Mouse (Mus musculus) central nervous system, embryonic 14 days (tissue): Measurements from ENCODE around the gene Spred1. TPM values are rescaled to one million over a fixed set of nuclear protein-coding genes. Genes with fewer than 3 reads are reported as not detected.

Source experiments
- polyA plus RNA-seq: library from polyadenylated mRNA; depleted of rRNA; stranded (reverse); fragments of >200 nt; gene quantifications from 2 replicates; pipeline ENCODE4 v1.2.3, GENCODE M21; 2012; rRNA removed

The Spred1 gene
- 15.9 and 16.8 TPM in 2 replicates for polyA plus RNA-seq

DNA sequence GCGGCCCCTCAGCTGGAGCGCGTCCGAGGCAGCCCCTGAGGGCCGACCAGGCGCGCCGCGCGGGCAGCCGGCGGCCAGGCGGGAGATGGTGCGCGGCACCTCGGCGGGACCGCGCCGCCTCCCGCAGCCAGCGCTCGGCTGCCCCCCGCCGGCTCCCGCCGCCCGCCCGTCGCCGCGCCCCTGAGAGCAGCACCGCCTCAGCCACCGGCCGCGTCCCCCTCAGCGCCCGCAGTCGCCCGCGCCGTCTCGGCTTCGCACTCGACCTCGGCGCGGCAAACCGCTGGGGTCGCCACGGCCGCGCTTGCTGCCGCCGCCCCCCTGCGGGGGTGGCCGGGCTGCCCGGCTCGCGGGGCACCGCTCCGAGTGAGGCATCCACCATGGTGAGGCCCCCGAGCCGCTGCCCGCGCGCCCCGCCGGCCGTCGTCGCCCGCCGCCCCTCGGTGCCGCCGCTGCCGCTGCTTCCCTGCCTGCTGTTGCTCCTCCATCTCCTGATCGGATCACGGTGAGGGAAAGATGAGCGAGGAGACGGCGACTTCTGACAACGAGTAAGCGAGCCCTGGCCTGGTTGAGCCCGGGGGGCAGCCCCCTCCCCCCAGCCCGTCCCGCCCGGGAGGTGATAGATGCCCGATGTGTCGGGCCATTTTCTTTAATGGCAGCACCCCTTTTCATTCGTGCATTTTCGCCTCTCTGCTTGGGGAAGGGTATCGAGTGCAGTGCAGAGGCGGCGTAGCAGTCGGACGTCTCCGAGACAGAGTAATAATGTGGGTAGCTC is at the start of gene Spred1:
TSS of gene Spred1 (plus strand) at position 163 of the 772 bp plus-strand sequence.

Other genes with a start within 250 kb of the Spred1 start
- gene Tmco5, start 242.7 kb upstream of the Spred1 start, polyA plus RNA-seq, result not detected in 2 replicates
- 50.3 and 58.2 TPM in 2 replicates for gene Fam98b, start 128.4 kb downstream of the Spred1 start, polyA plus RNA-seq
- 2.5 and 2.9 TPM in 2 replicates for gene Rasgrp1, start 221.6 kb downstream of the Spred1 start, polyA plus RNA-seq